Mouse (Mus musculus) mesoderm, embryonic 11.5 days (tissue): Measurements from ENCODE around the gene Tssc4.

Source experiments
- DNase-seq: peaks from one replicate; pipeline ENCODE4 v3.0.0-alpha.2; 2012; ENCODE audit warnings: low read depth, low spot score

The Tssc4 gene

DNA sequence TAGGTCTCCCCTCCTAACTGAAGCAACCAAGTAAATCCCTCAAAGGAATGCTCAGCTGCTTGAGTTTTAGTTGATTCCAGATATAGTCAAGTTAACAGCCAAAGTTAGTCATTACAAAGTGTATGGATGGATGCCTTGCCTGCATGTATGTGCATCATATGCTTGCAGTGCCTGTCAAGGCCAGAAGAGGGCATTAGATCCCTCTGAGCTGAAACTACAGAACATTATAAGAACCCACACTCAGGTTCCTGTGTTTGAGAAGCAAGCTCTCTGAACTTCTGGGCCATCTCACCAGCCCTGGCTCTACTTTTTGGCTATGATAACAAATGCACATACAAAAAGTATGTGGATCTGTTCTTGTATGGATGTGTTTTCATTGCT is 24.2 kb upstream of the Tssc4 start:
- no peak for DNase-seq

- no peak for DNase-seq
These were observed 22.7 kb upstream of the Tssc4 start for GRCm38 (mm10) chr7:143046358-143046757.

- DNase-seq: no peak
These were observed 19.7 kb upstream of the Tssc4 start for GRCm38 (mm10) chr7:143049331-143049730.

- DNase-seq: no peak
These were observed 18.9 kb upstream of the Tssc4 start for GRCm38 (mm10) chr7:143049841-143050816.

DNA sequence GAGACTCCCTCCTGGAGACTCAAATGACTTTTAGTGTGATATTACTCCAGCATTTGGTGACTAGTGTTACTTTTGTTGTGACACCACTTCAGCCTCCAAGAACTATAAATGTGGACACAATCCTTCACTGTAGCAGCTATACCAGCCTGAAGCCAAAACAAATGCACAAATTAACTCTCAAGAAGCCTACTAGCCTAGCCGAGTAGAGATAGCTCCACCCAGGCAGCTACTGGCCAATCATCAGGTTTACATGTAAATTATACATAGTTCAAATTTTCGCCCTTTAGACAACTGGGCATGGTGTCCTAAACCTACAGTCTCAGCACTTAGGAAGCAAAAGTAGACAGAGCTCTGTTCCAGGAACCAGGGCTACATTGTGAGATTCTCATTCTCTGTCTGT is 17.7 kb upstream of the Tssc4 start:
- no peak for DNase-seq

GRCm38 (mm10) chr7:143052626-143053007 is 16.4 kb upstream of the Tssc4 start, which contains the start of gene Cd81:
TSS of gene Cd81 (plus strand) at chr7:143052739.
- peak; percentile 83 for DNase-seq

- peak; percentile 71 for DNase-seq
These were observed 15.8 kb upstream of the Tssc4 start for GRCm38 (mm10) chr7:143053008-143053899.

DNA sequence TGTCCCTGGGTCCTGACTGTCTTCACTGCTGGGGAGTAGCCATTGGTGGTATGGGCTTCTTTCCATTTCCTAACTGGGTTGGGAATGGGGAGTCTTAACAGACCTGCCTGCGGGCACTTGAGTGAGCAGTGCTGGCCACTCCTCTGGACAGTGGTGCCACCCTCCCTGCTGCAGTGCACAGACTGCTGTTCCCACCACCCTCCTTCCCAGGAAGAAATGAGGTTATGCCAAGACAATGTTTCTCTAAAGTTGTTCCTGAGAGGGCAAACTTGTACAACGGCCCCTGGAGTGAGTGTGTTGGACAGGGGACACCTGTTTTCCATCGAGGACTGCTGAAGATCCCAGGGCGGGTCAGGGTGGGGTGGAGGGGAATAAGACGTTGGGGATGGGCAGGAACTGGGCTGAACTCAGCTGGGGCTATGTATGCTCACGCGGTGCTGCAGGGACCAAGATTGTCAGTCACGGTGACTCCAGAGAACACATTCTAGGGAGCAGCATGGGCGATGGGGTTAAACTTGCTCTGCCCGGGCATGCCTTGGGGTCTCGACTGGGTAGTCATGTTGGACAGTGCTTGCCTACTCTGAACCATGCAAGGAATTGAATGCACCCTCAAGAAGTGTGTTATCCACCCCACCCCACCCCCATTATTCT is 15.0 kb upstream of the Tssc4 start:
- no peak for DNase-seq

DNA sequence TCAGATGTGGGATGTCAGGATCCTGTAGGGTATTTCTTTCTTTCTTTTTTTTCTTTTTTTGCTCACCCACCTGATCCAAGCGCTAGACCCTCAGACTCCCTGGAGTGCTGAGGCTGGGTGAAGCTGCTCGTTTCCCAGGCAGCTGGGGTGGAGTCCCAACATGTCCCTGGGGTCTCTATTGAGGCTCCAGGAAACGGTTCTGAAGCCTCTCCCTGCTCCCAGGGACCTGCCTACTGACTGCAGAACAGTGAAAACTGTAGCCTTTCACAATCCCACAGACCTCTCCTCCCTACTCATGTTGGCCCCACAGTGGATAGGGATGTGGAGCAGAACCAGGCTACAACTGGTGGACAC is 14.5 kb upstream of the Tssc4 start:
- no peak for DNase-seq

- no peak for DNase-seq
These were observed 14.0 kb upstream of the Tssc4 start for GRCm38 (mm10) chr7:143055001-143055400.

DNA sequence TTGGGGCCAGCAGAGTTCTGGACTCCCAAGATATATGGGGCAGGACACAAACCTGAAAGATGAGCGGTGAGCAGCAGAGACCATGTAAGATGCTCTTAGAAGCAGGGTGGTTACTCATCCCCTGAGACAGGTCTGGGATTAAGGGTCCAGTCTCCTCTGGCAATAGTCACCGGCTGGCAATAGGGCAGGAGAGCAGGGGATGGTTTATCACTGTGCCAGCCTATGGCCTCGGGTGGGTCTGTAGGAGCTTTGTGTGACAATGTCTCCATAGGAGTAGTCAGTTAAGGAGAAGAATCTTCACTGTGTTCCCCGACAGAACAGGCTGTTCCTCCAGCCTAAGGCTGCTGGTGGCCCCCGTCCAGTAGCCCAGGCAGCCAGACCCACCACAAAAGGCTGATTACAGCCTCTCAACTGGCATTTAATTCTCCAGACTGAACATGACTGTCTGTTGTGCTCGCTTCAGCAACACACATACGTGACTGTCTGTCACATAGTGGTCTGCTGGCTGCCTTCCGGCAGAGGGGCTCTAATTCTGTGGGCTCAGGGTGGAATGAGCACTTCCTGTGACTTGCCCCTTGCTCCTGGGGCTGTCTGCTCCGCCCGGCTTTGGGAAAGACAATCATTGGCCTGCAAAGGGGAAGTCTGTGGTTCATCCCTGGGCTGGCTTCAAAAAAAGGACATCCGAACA is 13.4 kb upstream of the Tssc4 start:
- DNase-seq: no peak

GRCm38 (mm10) chr7:143057023-143057422 is 12.0 kb upstream of the Tssc4 start:
- no peak for DNase-seq

DNA sequence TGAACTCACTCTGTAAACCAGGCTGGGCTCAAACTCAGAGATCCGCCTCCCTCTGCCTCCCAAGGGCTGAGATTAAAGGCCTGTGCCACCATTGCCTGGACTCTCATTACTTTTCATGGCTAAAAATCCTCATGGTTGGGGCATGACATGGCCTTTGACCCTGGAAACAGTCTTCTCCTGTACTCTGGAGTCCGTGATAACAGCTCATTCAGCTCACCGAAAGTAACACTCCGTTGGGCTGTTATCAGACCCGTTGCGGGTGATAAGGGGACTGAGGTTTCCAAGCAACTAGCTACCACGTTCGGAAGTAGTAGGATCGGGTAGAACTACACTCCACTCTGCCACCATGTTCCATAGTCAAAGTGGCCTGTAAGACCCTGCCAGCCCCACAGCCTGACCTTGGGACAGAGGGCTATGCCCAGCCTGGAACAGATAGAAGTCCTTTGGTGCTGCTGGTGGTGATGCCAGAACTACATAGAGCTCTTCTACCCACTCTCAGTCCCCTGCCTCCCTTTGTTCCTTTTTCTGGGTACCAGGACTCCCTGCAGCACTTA is 11.3 kb upstream of the Tssc4 start:
- DNase-seq: no peak

DNA sequence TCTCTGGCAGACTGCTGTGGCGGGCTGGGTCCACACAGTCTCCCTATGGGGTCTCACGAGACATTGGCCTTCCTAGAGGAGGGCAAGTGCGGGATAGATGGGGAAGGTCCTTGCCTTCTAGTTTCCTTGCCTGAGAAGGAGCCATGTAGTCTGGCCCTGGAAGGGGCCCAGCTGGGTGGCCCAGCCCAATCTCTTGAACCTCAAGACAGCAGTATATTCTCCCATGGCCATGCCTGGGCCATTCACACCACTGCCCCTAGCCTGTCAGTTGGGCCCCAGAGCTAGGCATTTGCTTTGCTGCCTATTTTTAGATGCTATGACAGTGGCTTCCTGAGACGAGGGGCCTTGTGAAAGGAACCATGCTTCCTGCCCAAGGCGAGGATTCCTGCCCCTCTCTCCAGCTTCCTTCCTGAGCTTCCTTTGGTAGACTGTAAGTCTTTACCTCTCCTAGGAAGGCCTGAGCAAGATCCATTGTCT is 10.8 kb upstream of the Tssc4 start:
- DNase-seq: no peak

- DNase-seq: no peak
These were observed 9.7 kb upstream of the Tssc4 start for GRCm38 (mm10) chr7:143059202-143059870.

DNA sequence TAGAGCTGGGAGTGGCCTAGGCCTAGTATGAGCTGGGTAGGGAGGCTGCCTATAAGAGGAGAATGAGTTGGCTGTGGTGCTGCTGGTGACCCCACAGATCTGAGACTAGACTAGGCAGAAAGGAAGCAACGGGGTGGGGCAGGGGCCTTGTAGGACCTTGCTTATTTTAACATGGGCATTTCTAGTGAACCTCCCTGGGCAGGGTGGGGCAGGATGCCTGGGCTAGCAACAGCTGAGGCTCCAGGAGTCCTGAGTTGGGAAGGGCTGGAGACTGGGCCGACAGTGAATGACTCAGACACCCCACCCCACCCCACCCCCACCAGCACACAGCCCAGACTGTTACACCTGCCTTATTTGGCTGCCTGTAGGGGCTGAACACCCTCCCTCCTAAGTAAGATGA is 6.3 kb upstream of the Tssc4 start:
- no peak for DNase-seq

DNA sequence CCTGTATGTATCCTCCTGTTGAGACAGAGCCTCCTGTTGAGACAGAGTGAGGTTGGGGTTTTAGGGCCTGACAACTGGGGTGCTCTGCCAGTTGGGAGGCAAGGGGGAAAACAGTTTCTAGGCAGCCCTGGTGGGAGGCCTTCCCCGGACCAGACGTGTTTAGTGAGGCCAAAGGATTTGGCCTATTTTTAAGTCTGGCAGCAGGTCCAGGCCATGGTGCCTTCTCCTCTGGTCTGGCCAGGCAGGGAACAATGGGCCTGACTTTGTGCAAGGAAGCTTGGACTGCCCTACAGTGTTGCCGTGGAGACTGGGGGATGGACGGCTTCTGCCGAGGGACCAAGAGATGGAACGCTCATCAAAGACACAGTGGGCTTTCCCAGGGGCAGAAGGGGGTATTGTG is 4.8 kb upstream of the Tssc4 start:
- DNase-seq: no peak

GRCm38 (mm10) chr7:143065692-143066091 is 3.4 kb upstream of the Tssc4 start:
- DNase-seq: no peak

GRCm38 (mm10) chr7:143067469-143067868 is 1.6 kb upstream of the Tssc4 start:
- DNase-seq: no peak

DNA sequence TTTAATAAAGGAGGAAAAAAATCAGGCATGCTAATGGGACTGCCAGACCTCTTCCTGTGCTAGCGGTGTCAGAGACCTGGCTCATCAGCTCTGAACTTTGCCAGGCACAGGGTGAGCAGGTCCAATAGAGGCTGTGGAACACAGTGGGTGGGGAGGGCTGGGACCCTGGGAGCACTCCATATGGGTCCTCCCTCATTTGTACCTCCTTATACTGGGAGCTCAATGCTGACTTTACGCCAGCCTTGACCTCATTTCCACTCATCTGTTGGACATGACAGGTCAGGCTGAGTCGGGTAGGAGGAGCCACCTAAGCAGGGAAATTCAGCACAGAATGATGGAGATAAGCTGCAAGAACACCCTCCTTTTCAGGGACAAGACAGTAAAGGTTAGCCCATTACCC is 1.2 kb upstream of the Tssc4 start:
- DNase-seq: no peak
